Mouse (Mus musculus): Measurements from ENCODE around the gene Hexb. TPM values are rescaled to one million over a fixed set of nuclear protein-coding genes. Genes with fewer than 3 reads are reported as not detected.
A peak's percentile ranks its signal among the peaks of the same experiment; 100 is the strongest.

Hexb gene
- polyA plus RNA-seq, 1 experiment from 2014 or later, result 33.4 TPM

GRCm38 (mm10) chr13:97239343-97240180 is 41.4 kb upstream of the Hexb start:
- H3K9me3 ChIP-seq, result no peaks in the 10 kb centered on the region
- H3K4me3 ChIP-seq, result peak overlapping the region; percentile 87
- H3K36me3 ChIP-seq, result no peaks in the 10 kb centered on the region
- peak overlapping the region; percentile 85 for H3K4me2 ChIP-seq
- peaks cover 58% of the 10 kb centered on the region for H3K4me1 ChIP-seq
- peak overlapping the region; percentile 16; the same call in 1 of the 2 replicates for H3K9ac ChIP-seq
- WGBS, result 3% methylated on average over 23 of the region's 23 CpGs
- H3K27ac ChIP-seq (replicated peaks), result peak overlapping the region; percentile 61
- no peak for ATAC-seq (ENCODE audit: extremely low read depth, insufficient number of reproducible peaks, low FRiP score, low TSS enrichment)
- H3K27me3 ChIP-seq (replicated peaks), result no peaks in the 10 kb centered on the region

- ATAC-seq (ENCODE audit: extremely low read depth, insufficient number of reproducible peaks, low FRiP score, low TSS enrichment), result no peak
- H3K36me3 ChIP-seq, result no peaks in the 10 kb centered on the region
- 0 out of 2 replicates have a peak overlapping the region, but pooled peaks have one; percentile 25 for H3K9ac ChIP-seq
- H3K4me3 ChIP-seq, result no peak overlapping the region
- no peaks in the 10 kb centered on the region for H3K9me3 ChIP-seq
- H3K27me3 ChIP-seq (replicated peaks), result no peaks in the 10 kb centered on the region
- H3K27ac ChIP-seq (replicated peaks), result peak overlapping the region; percentile 61
- 49% methylated on average over 16 of the region's 16 CpGs for WGBS
- peak overlapping the region; percentile 85; the same call in 1 of the 2 replicates for H3K4me2 ChIP-seq
- peaks cover 46% of the 10 kb centered on the region for H3K4me1 ChIP-seq
Measured at GRCm38 (mm10) chr13:97238181-97238981, 40.2 kb upstream of the Hexb start.

DNA sequence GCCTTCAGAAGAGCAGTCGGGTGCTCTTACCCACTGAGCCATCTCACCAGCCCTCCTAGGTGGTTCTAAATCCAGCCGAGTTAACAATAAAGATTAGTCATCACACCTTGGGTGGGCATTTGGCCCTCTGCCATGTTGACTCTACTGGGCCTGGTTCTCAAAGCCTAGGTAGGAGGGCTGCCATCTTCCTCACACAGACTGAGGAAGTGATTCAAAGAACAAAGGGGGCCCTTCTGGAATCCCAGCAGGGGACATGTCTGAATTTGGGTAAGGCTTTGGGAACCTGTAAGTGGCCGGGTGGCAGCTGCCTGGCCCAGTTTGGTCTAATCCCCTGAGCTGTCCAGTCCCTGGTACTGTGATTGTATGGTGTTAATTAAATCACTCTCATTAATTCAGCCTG is 39.5 kb upstream of the Hexb start:
- peak overlapping the region; percentile 61 for H3K27ac ChIP-seq (replicated peaks)
- no peak overlapping the region for H3K4me3 ChIP-seq
- H3K27me3 ChIP-seq (replicated peaks), result no peaks in the 10 kb centered on the region
- H3K9me3 ChIP-seq, result 0 out of 2 replicates have a peak, but pooled peaks cover 2% of the 10 kb centered on the region
- H3K4me1 ChIP-seq, result peaks cover 40% of the 10 kb centered on the region
- H3K4me2 ChIP-seq, result no peak overlapping the region
- no peak for ATAC-seq (ENCODE audit: extremely low read depth, insufficient number of reproducible peaks, low FRiP score, low TSS enrichment)
- no peaks in the 10 kb centered on the region for H3K36me3 ChIP-seq
- WGBS, result 56% methylated on average over 3 of the region's 3 CpGs
- no peak overlapping the region for H3K9ac ChIP-seq

DNA sequence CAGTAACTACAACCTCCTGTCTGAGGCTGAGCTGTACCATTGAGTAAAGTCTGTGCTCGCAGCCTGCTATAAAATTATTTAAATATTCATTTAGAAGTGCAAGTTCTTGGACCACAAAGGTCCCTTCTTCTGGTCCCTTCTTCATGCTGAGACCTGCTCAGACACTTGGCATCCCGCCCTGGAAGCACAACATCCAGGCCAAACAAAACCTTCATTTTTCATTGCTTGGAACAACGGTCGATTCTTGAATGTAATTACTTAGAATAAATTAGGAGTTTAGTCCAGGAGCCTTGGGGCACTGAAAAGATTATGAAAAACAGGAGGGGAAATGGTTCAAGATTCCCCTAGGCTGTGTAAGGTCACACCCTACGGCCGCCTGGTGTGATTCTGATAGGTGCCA is 37.8 kb upstream of the Hexb start:
- no peak overlapping the region for H3K4me2 ChIP-seq
- H3K36me3 ChIP-seq, result no peaks in the 10 kb centered on the region
- no peak overlapping the region for H3K4me3 ChIP-seq
- H3K4me1 ChIP-seq, result peaks cover 28% of the 10 kb centered on the region
- 72% methylated on average over 6 of the region's 6 CpGs for WGBS
- 0 out of 2 replicates have a peak, but pooled peaks cover 2% of the 10 kb centered on the region for H3K9me3 ChIP-seq
- no peak overlapping the region for H3K27ac ChIP-seq (replicated peaks)
- ATAC-seq (ENCODE audit: extremely low read depth, insufficient number of reproducible peaks, low FRiP score, low TSS enrichment), result no peak
- no peak overlapping the region for H3K9ac ChIP-seq
- no peaks in the 10 kb centered on the region for H3K27me3 ChIP-seq (replicated peaks)

- Histone ChIP-seq H3K36me3 (no peaks in the 10 kb centered on the region), H3K9ac (peak overlapping the region; percentile 77), H3K27ac (replicated peaks) (no peak overlapping the region), H3K9me3 (0 out of 2 replicates have a peak, but pooled peaks cover 2% of the 10 kb centered on the region), H3K27me3 (replicated peaks) (no peaks in the 10 kb centered on the region), H3K4me3 (peak overlapping the region; percentile 47), H3K4me1 (peaks cover 24% of the 10 kb centered on the region), H3K4me2 (peak overlapping the region; percentile 71)
- ATAC-seq (ENCODE audit: extremely low read depth, insufficient number of reproducible peaks, low FRiP score, low TSS enrichment), result no peak
- WGBS, result 19% methylated on average over 17 of the region's 17 CpGs
Measured at GRCm38 (mm10) chr13:97234785-97235417, 36.7 kb upstream of the Hexb start.

- Histone ChIP-seq H3K4me1 (peaks cover 7% of the 10 kb centered on the region), H3K9me3 (0 out of 2 replicates have a peak, but pooled peaks cover 2% of the 10 kb centered on the region), H3K4me3 (no peak overlapping the region), H3K27me3 (replicated peaks) (no peaks in the 10 kb centered on the region), H3K4me2 (no peak overlapping the region), H3K36me3 (no peaks in the 10 kb centered on the region), H3K27ac (replicated peaks) (no peak overlapping the region), H3K9ac (no peak overlapping the region)
- ATAC-seq (ENCODE audit: extremely low read depth, insufficient number of reproducible peaks, low FRiP score, low TSS enrichment), result no peak
- WGBS, result 70% methylated on average over 2 of the region's 2 CpGs
Measured at GRCm38 (mm10) chr13:97233092-97233491, 34.9 kb upstream of the Hexb start.

GRCm38 (mm10) chr13:97230101-97230500 is 31.9 kb upstream of the Hexb start:
- no peak overlapping the region for H3K9ac ChIP-seq
- H3K27ac ChIP-seq (replicated peaks), result no peak overlapping the region
- peaks cover 8% of the 10 kb centered on the region; the same call in 1 of the 2 replicates for H3K9me3 ChIP-seq
- no peak overlapping the region for H3K4me3 ChIP-seq
- no peaks in the 10 kb centered on the region for H3K36me3 ChIP-seq
- H3K27me3 ChIP-seq (replicated peaks), result no peaks in the 10 kb centered on the region
- 63% methylated on average over 3 of the region's 3 CpGs for WGBS
- H3K4me1 ChIP-seq, result peaks cover 4% of the 10 kb centered on the region; the same call in 1 of the 2 replicates
- no peak overlapping the region for H3K4me2 ChIP-seq
- ATAC-seq (ENCODE audit: extremely low read depth, insufficient number of reproducible peaks, low FRiP score, low TSS enrichment), result no peak

- H3K27ac ChIP-seq (replicated peaks), result no peak overlapping the region
- H3K36me3 ChIP-seq, result no peaks in the 10 kb centered on the region
- 88% methylated on average over 3 of the region's 3 CpGs for WGBS
- H3K27me3 ChIP-seq (replicated peaks), result no peaks in the 10 kb centered on the region
- no peak overlapping the region for H3K4me2 ChIP-seq
- peaks cover 6% of the 10 kb centered on the region; the same call in 1 of the 2 replicates for H3K9me3 ChIP-seq
- H3K9ac ChIP-seq, result no peak overlapping the region
- ATAC-seq (ENCODE audit: extremely low read depth, insufficient number of reproducible peaks, low FRiP score, low TSS enrichment), result no peak
- no peak overlapping the region for H3K4me3 ChIP-seq
- H3K4me1 ChIP-seq, result peaks cover 5% of the 10 kb centered on the region; the same call in 1 of the 2 replicates
Measured at GRCm38 (mm10) chr13:97227795-97228194, 29.6 kb upstream of the Hexb start.

- H3K4me3 ChIP-seq, result 0 out of 2 replicates have a peak overlapping the region, but pooled peaks have one; percentile 4
- H3K9ac ChIP-seq, result no peak overlapping the region
- H3K4me2 ChIP-seq, result peak overlapping the region; percentile 27
- no peaks in the 10 kb centered on the region for H3K36me3 ChIP-seq
- ATAC-seq (ENCODE audit: extremely low read depth, insufficient number of reproducible peaks, low FRiP score, low TSS enrichment), result no peak
- WGBS, result 66% methylated on average over 17 of the region's 17 CpGs
- no peaks in the 10 kb centered on the region for H3K27me3 ChIP-seq (replicated peaks)
- H3K27ac ChIP-seq (replicated peaks), result no peak overlapping the region
- H3K9me3 ChIP-seq, result peaks cover 6% of the 10 kb centered on the region; the same call in 1 of the 2 replicates
- peaks cover 5% of the 10 kb centered on the region; the same call in 1 of the 2 replicates for H3K4me1 ChIP-seq
Measured at GRCm38 (mm10) chr13:97225130-97225529, 27.0 kb upstream of the Hexb start.

GRCm38 (mm10) chr13:97224341-97224982 is 26.3 kb upstream of the Hexb start:
- Histone ChIP-seq H3K9ac (no peak overlapping the region), H3K4me2 (peak overlapping the region; percentile 27), H3K36me3 (no peaks in the 10 kb centered on the region), H3K4me3 (no peak overlapping the region), H3K27ac (replicated peaks) (no peak overlapping the region), H3K4me1 (peaks cover 5% of the 10 kb centered on the region; the same call in 1 of the 2 replicates), H3K9me3 (peaks cover 6% of the 10 kb centered on the region; the same call in 1 of the 2 replicates), H3K27me3 (replicated peaks) (no peaks in the 10 kb centered on the region)
- no peak for ATAC-seq (ENCODE audit: extremely low read depth, insufficient number of reproducible peaks, low FRiP score, low TSS enrichment)
- WGBS, result 64% methylated on average over 10 of the region's 10 CpGs

Data from heart, embryonic 13.5 days (tissue).